Mouse (Mus musculus): Measurements from ENCODE around the gene Psenen. TPM values are rescaled to one million over a fixed set of nuclear protein-coding genes. Genes with fewer than 3 reads are reported as not detected.

Psenen gene
- 100 to 1,000 TPM; 146 to 179 (median 164) TPM for total RNA-seq (2022)

DNA sequence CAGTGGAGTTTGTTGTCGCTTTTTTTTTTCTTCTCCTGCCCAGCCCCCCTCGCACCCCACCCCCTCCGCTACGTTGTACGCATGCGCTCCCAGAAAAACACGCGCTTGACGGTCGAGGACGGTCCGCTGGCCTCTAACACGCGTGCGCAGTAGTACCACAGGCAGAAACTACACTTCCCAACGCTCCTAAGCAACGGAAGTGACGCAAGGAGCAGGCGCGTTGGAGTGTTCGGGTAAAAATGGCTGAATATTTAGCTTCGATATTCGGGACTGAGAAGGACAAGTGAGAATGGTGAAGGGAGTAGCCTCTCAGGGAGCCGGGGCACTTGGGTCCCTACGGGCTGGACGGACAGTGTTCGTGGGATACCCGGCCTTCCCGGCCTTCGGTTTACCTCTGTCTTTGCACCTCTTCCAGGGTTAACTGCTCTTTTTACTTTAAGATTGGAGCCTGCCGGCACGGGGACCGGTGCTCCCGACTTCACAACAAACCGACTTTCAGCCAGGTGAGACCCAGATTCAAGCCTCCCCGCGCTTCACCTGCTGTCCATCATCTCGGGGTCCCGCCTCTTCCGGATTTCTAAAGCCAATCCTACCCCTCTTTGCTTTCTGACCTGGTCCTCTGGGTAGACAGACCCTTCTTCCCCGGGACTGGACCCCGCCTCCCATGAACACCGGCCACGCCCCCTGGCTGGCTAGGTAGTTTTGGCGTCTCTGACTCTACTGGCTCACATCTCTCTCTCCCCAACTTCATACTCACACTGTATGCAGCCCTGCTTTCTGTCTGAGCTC lies at the start of gene Psenen, which contains the start of the genes U2af1l4 and Gm49396:
Psenen (minus strand) TSS at position 511 of the 789 bp plus-strand sequence.
U2af1l4 (plus strand) TSS at position 185 of the 789 bp plus-strand sequence.
Gm49396 (plus strand) TSS at position 228 of the 789 bp plus-strand sequence.
- DNase-seq, result peak; percentile 96

GRCm38 (mm10) chr7:30612654-30613402 lies 49.4 kb upstream of the Psenen start, which contains the start of gene Upk1a:
Upk1a (minus strand) TSS chr7:30612847.
- no peak for DNase-seq

- no peak for DNase-seq
Measured at GRCm38 (mm10) chr7:30610043-30610442, 46.6 kb upstream of the Psenen start.

- no peak for DNase-seq
Measured at GRCm38 (mm10) chr7:30608476-30608875, 45.0 kb upstream of the Psenen start.

DNA sequence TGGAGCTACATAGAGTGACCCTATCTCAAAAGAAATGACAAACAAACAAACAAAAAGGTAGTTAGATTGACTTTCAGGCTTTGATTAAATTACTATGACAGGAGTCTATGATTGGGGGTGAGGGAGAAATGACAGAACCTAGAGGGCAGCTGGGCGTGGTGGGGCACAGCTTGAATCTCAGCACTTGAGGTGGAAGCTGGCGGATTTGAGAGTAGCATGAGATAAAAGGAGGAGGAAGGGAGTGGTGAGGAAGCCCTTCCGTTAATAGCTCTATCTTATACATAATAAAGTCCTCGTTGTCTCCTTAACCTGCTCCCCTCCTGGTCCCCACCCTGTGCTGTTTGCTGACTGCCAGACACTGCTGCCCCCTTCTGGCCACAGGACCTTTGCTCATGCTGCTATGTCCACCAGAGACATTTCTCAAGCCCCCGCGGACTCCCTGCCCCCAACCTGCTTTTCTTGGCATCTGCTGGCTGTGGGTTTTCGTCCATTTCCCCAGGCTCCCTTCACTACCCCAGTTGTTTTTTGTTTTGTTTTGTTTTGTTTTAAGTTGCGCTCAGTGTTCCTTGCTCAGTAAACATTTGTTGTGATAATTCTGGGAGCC lies 44.4 kb upstream of the Psenen start:
- DNase-seq, result no peak

- no peak for DNase-seq
Measured at GRCm38 (mm10) chr7:30604944-30605343, 41.5 kb upstream of the Psenen start.

GRCm38 (mm10) chr7:30604424-30604823 lies 41.0 kb upstream of the Psenen start:
- DNase-seq, result no peak

GRCm38 (mm10) chr7:30602583-30602982 lies 39.2 kb upstream of the Psenen start:
- no peak for DNase-seq

- DNase-seq, result no peak
Measured at GRCm38 (mm10) chr7:30600651-30601050, 37.2 kb upstream of the Psenen start.

DNA sequence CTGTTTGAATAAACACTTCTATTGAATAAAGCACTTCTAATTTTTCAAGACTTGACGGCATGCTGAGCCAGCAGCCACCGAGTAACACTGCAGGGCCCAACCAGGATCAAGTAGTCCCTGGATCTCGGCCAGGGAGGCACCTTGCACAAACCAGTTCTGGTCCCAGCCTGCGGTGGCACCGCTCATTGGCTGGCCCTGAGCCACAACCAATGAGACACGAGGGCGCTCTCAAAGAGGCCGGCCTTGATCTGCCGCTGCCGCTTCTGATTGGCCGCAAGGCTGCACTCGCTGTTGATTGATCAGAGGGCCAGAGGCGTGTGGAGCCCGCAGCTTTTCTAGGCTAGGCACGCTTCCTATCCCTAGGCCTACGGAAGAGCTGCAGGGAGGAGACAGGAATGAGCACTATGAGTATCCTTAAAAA lies 36.5 kb upstream of the Psenen start:
- peak; percentile 92 for DNase-seq

- DNase-seq, result no peak
Measured at GRCm38 (mm10) chr7:30598786-30599185, 35.4 kb upstream of the Psenen start, which contains the start of gene Zbtb32. Zbtb32 (minus strand) TSS chr7:30598909.

GRCm38 (mm10) chr7:30596811-30597210 lies 33.4 kb upstream of the Psenen start:
- no peak for DNase-seq

DNA sequence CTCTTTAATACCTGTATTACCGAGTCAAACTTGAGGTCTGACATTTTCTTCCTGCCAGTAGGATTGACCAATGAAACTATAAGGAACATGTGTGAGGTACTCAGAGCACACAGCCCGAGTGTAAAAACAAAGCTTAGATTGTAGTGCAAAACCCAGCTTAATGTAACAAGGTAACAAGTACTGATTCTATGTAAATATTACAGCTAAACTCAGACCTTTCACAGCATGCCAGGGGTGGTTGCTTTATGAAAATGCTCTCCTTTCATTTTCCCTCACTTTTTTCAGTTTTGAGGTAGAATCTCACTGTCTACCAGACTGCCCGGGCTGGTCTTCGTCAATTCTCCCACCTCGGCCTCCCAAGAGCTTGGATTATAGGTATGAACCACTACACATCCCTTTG lies 32.7 kb upstream of the Psenen start:
- no peak for DNase-seq

- DNase-seq, result no peak
Measured at GRCm38 (mm10) chr7:30594510-30595024, 31.1 kb upstream of the Psenen start.

- no peak for DNase-seq
Measured at GRCm38 (mm10) chr7:30593579-30594509, 30.4 kb upstream of the Psenen start.

- DNase-seq, result no peak
Measured at GRCm38 (mm10) chr7:30592772-30593423, 29.5 kb upstream of the Psenen start.

DNA sequence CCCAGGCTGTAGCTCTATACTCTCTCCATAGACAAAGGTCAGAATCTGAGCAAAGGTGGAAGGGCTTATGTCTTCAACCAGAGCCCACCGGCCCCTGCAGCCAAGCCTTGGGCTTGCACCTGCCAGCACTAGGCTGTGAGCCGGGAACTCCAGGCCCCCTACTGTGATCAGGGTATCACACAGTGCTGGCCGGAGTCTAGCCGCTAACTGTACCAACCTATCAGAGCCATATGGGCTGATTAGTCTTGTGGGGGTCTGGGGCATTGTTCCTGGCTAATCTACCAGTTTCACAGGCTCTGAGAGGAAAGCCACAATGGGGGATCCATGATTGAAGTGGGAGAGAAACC lies 28.2 kb upstream of the Psenen start:
- DNase-seq, result no peak

DNA sequence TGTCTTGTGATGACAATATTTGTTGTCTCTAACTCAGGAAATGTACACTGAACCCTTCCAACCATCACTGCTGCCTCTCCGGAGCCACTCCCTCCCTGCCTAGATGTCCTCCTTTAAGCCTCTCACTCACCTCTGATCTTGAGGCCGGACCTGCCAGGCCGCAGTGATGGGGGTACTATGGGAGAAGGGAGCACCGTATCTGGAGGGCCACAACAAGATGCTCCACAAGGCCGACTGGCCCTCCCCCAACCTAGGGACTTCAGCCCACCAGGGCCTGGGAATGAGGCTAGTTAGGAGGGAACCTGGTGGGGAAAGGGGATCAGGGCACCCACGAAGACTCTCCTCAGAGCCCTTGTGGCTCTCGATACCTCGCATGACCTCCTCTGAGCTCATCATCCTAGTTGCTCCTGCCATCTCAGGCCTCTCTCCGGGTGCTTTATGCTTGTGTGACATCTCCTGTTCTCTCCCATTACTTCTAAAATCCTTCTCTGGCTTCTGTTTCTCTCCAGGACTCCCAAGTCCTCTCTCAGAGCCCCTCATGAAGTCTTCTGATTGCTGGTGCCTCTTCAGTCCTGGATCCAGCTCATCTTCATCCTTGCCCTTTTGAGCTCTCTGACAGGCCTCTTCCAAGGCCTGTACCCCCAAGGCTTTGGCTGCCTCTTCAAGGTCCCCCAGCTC lies 27.6 kb upstream of the Psenen start:
- no peak for DNase-seq

DNA sequence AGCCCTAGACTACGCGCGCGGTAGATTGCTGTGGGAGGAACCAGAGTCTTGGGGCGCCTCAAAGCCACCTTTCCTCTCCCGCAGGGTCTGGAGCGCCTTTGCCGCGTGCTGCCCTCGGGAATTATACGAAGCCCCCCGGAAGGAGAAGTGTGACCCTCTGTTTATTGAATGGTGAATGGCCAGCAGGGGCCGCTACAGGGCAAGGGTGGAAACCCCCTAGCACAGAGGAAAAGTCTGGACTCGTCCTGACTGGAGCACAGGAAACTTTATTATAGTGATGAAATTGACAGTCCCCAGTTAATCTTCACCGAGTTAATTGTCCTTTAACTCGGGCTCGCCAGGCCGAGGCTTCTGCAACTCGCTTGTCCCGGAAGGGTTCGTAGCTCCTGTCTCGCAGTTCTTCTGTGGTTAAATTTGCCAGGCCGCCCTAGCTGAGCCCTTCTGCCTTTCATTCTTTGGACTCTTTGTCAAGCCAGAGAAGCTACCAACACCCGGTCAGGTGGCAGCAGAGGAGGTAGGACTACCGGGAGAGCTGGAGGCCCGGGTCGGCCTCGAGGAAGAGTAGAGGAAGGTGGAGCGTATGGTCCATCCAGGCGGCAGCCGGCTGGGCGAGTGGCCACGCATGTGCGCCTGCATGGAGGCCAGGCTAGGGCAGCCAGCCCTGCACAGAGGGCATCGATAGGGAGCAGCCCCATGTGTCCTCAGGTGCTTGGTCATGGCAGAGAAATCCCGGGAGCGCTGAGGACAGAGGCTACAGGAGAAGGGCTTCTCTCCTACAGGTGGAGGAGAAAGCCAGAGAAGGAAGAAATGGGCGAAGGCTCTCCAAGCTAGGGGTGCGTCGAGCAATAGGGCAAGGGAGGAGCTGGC lies 26.2 kb upstream of the Psenen start:
- DNase-seq, result peak; percentile 79
